Mouse (Mus musculus): ENCODE results near the gene 9930021J03Rik.

9930021J03Rik gene

DNA sequence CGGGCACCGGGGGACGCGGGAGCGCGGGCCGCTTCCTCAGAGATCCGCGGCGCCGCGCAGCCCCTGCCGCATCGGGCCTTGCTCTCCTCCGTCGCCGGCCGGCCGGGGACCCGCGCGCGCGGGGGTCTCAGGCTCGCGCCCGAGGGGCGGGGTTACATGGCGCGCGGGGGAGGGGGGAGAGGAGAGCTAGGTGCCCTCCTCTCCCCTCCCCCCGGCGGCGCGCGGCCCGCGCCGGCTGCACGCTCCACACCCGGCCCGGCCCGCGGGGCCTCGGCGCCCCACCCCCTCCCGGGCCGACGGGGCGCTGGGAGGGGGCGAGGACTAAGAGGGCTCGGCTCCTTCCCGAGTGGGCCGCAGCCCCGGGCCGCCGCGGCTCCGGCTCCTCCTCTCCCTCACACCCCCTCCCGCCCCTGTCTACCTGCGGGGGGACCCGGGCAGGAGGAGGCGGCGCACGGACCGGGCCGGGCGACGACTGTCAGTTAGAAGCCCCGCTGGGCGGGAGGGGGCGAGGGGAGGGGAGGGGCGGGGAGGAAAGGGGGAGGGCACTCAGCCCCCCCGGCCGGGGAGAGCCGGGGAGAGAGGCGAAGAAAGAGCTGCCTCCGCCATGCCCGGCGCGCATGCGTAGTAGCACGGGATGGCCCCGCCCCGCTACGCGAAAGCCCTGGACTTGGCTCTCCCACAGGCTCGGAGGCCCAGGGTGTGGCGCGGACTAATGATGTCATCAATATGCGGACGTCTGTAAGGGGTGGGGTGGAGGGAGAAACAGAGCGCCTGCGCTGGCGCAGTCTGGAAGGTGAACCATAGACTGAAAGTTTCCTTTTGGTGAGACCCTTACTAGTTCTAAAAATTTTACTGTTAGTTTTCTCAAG lies at the start of gene 9930021J03Rik:
TSS of gene 9930021J03Rik (minus strand) at position 73 of the 869 bp plus-strand sequence.
- DNase-seq = peak; percentile 99

DNA sequence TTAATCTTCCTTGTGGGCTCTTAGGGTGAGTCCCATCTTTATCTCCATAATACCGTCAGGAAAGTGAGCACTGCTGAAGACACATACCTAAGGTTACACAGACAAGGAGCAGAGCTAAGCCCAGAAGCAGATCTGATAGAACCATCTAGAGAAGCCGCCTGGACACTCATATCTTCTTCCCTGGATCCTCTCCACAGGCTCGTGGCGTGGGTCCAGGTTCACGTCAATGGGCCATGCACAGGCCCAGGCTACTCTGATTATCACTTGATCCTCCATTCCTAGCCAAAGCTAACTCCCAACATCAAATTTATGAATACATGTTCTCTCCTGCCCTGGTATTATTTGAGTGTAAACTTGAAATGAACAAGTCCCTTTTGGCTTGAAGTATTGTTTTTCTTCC lies 47.9 kb upstream of the 9930021J03Rik start:
- DNase-seq = no peak

DNA sequence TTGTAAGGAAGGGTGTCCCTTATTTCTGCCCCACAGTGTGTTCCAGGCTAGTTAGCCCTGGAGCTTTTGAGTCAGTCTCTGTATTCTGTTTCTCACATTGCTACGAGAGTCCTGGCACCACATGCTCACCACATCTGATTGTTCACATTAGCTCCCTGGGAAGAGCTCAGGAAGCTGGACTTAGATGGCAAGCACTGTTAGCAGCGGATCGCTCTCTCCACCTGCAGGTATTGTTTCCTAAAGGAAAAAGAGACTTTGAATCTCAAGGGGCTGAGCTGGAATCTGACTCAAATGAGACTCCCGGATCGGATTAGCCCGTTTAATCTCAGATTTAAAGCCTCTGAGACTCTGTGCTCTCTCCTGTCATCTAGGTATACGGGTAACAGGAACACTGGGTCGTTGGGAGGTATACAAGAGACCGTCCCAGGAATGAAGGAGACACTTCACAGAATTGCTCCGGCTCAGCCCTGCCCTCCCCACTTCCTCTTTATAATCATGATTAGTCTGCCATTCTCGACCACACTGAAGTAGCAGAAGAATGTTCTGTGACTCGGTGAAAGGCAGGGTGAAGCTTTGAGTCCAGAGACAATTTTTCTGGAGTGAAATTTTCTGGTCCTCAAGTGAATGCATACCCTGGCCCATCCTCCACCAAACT lies 45.4 kb upstream of the 9930021J03Rik start:
- no peak for DNase-seq

DNA sequence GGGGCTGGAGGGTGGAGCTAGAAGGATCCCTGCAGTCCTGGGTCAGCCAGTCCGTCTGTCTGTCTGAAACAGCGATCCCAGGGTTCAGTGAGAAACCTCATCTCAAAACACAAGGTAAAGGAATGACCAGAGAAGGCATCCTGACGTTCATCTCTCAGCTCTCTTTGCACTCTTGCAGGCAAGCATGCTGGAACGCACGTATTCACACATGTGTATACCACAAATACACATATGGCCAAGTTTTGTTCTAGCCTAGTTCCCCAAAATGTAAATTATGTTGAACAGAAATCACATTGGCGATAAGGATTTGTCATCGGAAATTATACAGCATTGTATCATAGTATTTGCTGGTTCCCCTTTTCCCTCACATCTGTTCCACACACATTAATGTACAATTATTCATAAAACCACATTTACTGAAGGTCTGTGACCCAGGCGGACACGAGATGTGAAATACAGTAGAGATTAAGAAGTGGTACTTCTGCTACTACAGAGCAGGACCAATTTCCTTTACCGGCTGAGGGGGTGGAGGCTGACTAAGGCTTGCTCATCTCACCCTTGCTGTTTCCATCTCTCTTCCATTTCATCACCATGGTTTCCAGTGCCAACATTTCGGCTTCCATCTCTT lies 44.2 kb upstream of the 9930021J03Rik start:
- DNase-seq = no peak

DNA sequence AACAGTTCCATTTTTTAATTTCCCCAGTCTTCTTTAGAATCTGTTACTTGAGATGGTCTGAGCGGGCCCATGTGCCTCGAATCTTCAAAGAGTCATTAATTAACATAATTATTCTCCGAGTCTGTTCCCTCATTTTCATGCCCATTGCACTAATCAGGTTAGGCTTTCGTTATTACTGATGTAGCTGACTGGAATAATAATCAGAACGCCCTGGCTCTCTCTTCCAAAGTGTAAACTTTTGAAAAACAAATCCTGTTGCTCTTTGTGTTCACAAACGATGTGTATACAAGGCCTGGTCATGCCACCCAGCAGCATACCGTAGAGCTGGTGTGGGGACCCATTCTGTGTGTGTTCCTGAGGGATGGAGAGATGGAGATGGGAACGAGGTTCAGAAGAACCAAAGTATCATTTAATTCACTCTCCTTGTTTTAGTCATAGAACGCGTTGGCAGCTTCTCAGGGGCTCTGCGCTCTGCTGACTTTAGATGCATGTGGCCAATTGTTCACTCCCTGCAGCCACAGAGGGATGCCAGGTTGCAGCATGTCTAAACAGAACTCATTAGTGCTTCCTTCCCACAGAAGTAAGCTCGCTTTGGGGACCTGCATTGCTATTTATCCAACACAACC lies 38.4 kb upstream of the 9930021J03Rik start:
- no peak for DNase-seq

DNA sequence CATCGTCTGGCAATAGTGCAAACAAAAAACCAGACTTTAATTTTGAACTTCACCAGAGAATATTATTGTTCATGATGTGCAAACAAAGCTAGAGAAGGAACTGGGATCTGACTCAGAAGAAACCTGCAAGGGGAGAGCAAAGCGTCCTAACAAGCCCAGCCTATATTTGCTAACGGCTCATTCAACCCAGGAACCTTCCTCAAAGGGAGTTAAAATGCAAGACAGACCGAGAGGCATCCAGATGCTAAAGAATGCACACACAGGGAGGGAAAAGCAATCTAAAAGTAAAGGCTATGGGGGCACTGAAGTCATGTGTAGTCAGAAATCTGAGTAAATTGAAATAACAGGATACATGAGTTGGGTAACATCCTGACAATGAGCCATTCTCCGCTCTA lies 37.8 kb upstream of the 9930021J03Rik start:
- no peak for DNase-seq

DNA sequence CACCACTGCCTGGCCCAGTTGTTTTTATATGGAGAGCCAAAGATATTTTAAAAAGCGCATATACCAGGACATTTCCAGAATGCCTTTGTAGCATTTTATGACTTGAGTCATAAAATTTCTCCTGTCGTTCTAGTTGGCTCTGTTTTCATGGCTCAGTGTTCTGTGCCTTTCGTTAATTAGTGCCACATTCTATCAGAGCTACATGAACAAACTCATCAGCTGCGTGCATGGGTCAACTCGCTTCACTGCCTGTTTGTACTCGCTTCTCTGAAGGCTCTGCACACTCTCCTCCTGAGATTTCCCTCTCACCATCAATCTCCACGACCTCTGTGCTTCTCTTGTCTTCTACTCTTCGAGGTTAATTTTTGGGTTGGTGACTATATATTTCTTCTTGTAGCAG lies 37.2 kb upstream of the 9930021J03Rik start:
- no peak for DNase-seq

DNA sequence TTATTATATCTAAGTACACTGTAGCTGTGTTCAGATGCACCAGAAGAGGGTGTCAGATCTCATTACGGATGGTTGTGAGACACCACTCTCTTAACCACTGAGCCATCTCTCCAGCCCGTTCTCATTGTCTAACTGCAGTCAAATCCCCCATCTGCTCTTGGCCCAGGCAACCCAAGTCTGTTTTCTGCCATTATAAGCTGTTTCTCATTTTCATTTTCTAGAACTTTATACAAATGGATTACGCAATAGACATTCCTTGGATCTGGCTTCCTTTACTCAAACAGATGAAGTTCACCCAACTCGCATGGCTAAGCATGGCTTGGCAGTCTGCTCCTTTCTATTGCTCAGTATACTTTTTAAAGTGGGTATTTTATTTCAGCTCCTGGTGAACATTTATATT lies 34.9 kb upstream of the 9930021J03Rik start:
- DNase-seq = peak in 1 of 2 experiments; percentile 27

DNA sequence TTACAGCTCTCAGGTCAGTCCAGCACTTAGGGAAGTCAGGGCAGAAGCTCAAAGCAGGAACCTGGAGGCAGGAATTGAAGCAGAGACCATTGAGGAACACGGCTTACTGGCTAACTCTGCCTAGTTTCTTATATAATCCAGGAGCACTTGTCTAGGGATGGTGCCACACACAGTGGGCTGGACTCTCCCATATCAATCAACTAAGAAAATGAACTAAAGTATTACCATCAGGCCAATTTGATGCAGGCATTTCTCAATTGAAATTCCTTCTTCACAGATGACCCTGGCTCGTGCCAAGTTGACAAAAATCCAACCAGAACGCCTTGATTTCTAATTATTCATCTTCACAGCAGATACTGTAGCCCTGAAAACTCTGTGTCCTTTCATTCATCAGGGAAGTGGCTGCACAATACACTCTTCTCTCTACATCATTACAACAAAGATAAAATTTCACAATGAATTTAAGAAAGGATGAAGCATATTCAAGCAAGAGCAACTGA lies 32.9 kb upstream of the 9930021J03Rik start:
- no peak for DNase-seq

DNA sequence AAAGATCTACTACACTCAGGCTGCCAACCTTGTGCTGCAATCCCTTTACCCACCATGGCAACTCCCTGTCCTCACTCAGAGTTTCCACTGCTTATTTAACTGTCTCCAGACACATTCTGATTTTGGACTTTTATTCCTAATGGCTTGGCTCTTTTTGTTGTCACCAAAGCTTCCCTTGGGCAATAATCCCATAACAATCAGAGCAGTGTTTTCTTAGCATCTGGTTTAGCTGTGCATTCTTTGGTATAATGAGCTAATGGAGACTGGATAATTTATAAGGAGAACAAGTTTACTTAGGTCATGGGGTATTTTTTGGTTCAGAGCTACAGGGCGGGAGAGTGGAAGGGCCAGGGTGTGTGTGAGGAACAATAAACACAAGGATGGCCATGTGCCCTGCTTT lies 32.4 kb upstream of the 9930021J03Rik start:
- DNase-seq = no peak

DNA sequence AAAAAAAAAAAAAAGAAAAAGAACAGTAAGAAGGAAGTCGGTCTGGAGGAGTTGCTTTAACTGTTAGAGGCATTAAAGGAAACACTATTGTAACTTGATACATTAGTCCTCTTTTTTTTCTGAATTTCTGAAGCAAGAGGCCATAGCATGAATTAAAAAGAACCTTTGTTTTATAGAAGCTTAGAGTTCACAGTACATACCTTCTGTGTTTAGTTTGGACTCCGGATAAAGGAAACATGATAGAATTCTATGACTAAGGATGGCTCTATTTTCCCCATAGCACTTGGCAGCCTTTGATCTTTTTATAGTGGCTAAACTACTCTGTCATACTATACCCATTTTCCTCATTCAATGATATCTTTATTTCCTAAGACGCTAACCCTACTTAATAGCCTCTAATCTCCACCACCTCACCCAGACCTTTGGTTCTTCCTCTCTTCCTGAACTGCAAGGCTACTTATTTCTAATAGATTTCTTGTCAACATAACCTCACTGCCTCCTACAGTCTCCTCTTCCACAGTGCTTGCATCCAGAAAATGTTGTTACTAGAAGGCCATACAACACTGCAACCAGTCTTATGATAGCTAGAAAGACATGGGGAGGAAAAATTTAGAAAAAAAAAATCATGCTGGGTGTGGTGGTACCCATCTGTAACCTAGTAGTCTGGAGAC lies 29.7 kb upstream of the 9930021J03Rik start:
- DNase-seq = no peak

DNA sequence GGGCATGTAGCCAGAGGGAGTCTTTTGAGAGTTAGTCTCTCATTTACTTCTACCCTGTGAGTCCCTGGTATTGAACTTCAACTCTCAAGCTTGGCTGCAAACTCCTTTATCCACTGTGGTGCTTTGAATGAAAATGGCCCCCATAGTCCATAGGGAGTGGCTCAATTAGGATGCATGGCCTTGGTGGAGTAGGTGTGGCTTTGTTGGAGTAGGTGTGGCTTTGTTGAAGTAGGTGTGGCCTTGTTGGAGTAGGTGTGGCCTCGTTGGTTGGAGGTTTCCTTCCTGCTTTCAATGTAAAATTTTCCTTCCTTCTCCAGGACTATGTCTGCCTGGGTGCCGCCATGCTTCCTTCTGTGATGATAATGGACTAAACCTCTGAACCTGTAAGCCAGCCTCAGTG lies 25.1 kb upstream of the 9930021J03Rik start:
- DNase-seq = no peak

DNA sequence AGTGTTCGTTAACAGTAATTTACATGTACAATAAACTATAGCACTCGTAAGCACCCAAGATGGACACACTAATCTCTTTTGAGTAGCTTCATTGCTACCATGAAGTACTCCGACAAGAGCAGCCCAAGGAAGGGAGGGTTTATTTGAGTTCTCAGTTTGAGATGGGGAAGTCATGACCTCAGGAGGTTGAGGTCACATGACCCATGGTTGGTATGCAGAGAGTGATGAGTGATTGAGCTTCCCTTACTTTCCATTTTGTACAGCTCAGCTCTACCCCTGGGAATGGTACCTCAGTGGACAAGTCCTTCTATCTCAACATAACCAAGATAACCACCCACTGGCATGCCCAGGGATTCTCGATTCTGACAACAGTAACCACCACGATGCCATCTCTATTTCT lies 22.8 kb upstream of the 9930021J03Rik start:
- DNase-seq = no peak

DNA sequence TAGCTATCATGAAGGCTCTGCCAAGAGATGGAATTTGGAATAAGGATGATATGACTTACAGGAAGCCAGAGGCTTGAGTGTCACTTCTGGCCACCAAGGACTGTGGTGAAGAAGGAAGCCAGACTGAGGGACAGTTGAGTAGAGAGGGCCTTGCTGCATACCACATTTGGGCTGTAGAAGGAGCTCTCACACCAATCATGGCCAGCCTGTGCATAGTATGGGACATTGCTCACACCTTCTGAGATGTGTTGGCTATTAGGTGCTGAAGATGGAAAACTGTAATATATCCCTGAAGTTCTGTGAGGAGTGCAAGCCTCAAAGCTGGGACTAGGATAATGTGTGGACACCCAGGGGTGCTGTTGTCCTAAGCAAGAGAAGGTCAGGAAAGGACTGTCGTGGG lies 20.9 kb upstream of the 9930021J03Rik start:
- DNase-seq = peak; percentile 32 to 44

DNA sequence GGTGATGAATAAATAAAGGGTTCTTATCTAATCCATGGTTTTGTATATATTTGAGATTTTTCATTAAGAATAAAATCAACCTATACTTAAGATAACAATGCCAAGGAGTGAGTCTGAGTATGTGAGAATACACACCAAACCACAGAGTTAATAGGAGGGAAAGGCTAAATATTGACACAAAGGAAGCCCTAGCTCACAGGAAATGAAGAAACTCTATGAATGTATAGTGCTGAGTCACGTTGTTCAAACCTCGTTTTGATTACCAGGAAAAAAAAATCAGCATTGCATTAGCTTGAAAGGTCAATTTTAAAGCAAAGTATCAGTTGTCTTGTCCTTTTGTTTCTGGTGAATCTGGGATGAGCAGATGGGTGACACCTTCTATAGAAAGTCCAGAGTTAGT lies 19.2 kb upstream of the 9930021J03Rik start:
- DNase-seq = no peak

DNA sequence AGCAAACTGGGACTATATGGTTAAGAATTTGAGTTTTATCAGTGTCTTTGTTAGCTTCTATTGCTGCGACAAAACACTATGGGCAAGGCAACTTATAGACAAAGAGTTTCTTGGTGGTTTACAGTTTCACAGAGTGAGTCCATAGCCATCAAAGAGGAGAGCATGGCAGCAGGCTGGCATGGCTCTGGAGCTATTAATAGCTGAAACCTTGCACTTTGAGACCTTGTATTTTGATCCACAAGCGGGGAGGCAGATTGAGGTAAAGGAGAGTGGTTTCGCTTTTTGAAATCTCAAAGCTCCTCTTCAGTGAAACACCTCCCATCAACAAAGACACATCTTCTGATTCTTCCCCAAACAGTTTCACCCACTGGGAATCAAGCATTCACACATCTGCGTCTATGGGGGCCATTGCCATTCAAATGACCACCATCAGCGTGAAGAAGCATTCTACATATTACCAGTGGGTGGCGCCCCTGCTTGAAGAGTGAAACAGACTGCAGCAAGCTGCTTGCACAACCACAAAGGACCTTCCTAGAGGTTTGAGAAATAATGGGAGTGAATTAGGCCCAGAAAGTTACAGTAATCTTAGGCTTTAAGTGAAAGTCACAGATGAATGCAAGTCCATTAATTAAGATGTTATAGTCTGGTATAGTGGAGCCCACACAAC lies 18.4 kb upstream of the 9930021J03Rik start:
- DNase-seq = peak; percentile 45 to 78

DNA sequence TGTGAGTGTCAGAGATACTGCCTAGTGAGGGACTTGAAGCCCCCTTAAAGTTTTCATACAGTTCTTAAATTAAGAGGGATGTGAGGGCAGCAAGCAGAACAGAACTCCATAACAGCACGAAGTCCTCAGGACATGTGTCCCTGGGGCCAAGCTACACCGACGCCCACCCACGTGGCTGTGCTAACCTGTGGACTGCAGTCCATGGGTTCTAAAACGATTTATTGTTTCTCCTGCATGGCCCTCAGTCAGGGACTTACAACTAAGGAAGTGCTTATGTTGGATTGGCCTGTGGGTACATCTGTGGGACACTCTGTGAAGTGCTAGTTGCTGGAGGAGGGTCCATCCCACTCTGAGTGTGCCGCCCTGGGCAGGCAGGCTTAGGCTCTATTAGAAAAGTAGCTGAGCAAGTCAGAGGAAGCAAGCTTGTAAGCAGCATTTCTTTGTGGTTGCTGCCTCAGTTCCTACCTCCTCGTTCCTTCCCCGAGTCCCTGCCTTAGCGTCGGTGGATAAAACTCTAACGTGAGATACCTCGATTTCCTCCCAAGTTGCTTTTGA lies 17.7 kb upstream of the 9930021J03Rik start:
- DNase-seq = no peak

DNA sequence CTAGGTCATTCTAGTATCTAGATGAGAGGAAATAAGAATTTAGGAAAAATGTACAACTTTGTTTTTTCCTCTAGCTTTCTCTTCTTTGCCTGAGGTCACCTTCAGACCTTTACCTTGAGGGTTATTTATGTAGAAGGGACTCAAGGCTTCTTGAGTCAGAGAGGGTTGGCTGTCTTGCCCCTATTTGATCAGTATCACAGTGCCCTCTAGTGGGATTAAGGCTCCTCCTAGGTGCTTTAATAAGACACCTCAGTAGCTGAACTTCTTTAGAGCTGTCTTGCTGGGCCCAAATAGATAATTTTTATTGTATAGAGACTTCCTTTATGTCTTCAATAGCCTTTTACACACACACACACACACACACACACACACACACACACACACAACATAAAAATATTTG lies 15.2 kb upstream of the 9930021J03Rik start:
- DNase-seq = peak in 1 of 2 experiments; percentile 39

DNA sequence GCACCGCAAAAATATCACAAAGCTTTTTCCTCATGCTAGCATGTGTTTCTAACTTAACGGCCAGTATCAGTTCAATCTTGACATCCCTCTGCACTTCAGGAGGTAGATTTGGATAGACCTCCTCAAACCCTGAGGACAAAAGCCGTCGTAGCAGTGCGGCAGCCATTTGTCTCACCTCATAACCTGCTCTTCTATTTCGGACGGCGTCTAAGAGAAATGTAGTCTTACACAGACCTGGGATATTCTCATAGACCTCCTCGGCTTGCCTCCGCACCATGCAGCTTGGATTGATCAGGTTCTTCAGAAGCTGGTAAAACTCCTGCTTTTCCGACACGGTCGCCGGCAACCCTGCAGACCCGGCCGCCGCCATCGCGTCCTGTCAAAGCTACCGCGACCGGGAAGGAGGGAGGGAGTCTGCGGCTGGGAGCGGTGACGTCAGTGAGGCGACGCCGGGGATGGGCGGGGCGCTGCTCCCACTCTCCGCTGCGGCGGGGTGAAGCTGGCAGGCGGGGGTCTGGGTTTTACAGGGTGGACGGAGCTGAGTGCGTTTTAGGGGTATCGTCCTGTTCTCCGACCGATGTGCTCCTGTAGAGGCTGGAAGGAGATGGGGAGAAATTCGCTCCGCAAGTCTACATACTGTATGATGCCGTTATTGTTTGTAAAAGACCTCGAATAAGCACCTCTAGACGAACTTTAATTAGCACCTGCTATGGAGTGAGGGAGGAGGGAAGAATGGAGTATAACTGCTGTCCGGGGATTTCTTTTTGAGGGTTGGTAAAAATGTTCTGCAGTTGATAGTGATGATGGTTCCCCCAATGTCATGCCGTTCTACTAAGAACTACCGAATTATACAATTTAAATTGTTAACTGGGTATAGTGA lies 7.0 kb upstream of the 9930021J03Rik start, which contains the start of gene Ranbp6:
TSS of gene Ranbp6 (minus strand) at position 394 of the 880 bp plus-strand sequence.
- peak; percentile 92 to 94 for DNase-seq

DNA sequence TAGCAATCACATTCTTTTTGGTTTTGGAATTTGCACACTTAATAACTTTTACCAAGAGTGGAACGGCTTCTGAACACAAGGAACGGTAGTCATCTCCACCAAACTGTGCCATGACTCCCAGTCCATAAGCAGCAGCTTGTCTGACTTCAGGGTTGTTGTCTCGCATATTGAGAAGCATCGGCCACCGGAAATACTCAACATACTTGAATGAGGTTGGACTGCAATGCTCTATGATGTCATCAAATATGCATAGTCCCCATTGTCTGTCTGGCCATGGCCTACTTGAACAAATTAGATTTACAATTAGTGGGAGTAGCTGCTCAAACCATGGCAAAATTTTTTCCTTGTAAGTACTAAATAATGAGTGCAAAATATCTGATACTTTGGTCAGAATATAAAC lies 4.2 kb upstream of the 9930021J03Rik start:
- DNase-seq = no peak
